Mouse (Mus musculus) 416B (cell line): ENCODE data around the gene BC017158.
A peak's percentile ranks its signal among the peaks of the same experiment; 100 is the strongest.

Experiments used
- DNase-seq: peaks from one replicate; pipeline ENCODE4 v3.0.0; 2011; ENCODE audit warnings: low read depth

Gene BC017158

GRCm38 (mm10) chr7:128256783-128257334 lies 41.1 kb downstream of the BC017158 start:
- DNase-seq = no peak

- DNase-seq = no peak
These were observed 42.2 kb downstream of the BC017158 start for GRCm38 (mm10) chr7:128255757-128256156.

GRCm38 (mm10) chr7:128254978-128255377 lies 43.0 kb downstream of the BC017158 start:
- DNase-seq = no peak

- no peak for DNase-seq
These were observed 45.4 kb downstream of the BC017158 start for GRCm38 (mm10) chr7:128252609-128253008.

- DNase-seq = no peak
These were observed 46.0 kb downstream of the BC017158 start for GRCm38 (mm10) chr7:128251946-128252345.

GRCm38 (mm10) chr7:128249998-128250397 lies 48.0 kb downstream of the BC017158 start:
- no peak for DNase-seq

- no peak for DNase-seq
These were observed 49.6 kb downstream of the BC017158 start for GRCm38 (mm10) chr7:128248081-128249042.

GRCm38 (mm10) chr7:128247443-128247842 lies 50.5 kb downstream of the BC017158 start:
- peak; percentile 68 for DNase-seq

- no peak for DNase-seq
These were observed 51.2 kb downstream of the BC017158 start, which contains the start of gene Tgfb1i1 for GRCm38 (mm10) chr7:128246496-128247391. Tgfb1i1 (plus strand) TSS chr7:128246812.

- no peak for DNase-seq
These were observed 52.4 kb downstream of the BC017158 start for GRCm38 (mm10) chr7:128245547-128245946.

- no peak for DNase-seq
These were observed 53.5 kb downstream of the BC017158 start for GRCm38 (mm10) chr7:128244410-128245025.

- DNase-seq = no peak
These were observed 54.0 kb downstream of the BC017158 start for GRCm38 (mm10) chr7:128243921-128244320.

GRCm38 (mm10) chr7:128242331-128242730 lies 55.6 kb downstream of the BC017158 start:
- DNase-seq = no peak

- no peak for DNase-seq
These were observed 57.7 kb downstream of the BC017158 start for GRCm38 (mm10) chr7:128240131-128240784.

- peak; percentile 81 for DNase-seq
These were observed 59.0 kb downstream of the BC017158 start for GRCm38 (mm10) chr7:128238991-128239390.

GRCm38 (mm10) chr7:128237927-128238778 lies 59.8 kb downstream of the BC017158 start, which contains the start of gene 9130023H24Rik:
9130023H24Rik (minus strand) TSS chr7:128238031.
- peak; percentile 100 for DNase-seq

GRCm38 (mm10) chr7:128237593-128237926 lies 60.4 kb downstream of the BC017158 start:
- no peak for DNase-seq

- DNase-seq = peak; percentile 82
These were observed 60.9 kb downstream of the BC017158 start, which contains the start of gene Armc5 for GRCm38 (mm10) chr7:128236856-128237592. Armc5 (plus strand) TSS chr7:128237342.

GRCm38 (mm10) chr7:128236426-128236825 lies 61.5 kb downstream of the BC017158 start:
- DNase-seq = no peak
